Mouse (Mus musculus) stomach, embryonic 14.5 days (tissue): ENCODE measurements at regions not wholly inside any gene's neighbourhood (a gene's known extent, or its start where the extent isn't known, plus 50 kb on each side); places are given as distances from the start of the nearest gene placed in this dataset.
"Not testable (repeated sequence)": the region's sequence is repeated elsewhere in the genome, so short reads cannot be mapped to it uniquely, and the experiment has no call there.

Experiments used
- ATAC-seq: fragments of 200-750 bp; cut with Nextera tagmentation; 2 replicates; pipeline ENCODE4 v1.8.0; 2017; ENCODE audit warnings: low read depth, moderate TSS enrichment; ENCODE audit not compliant: insufficient number of reproducible peaks, insufficient read depth, low FRiP score
- H3K27ac ChIP-seq: fragments of 300-500 bp; sonication (generic); 2 replicates; pipeline ENCODE4 v1.5.1; 2014; ENCODE audit warnings: mild to moderate bottlenecking, low read length, moderate library complexity, mixed read lengths
- H3K27me3 ChIP-seq: fragments of 300-500 bp; sonication (generic); 2 replicates; pipeline ENCODE4 v1.6.1; 2014; ENCODE audit warnings: low read length, control low read depth, mixed read lengths; ENCODE audit not compliant: control insufficient read depth, insufficient read depth
- H3K36me3 ChIP-seq: fragments of 300-500 bp; sonication (generic); 2 replicates; pipeline ENCODE4 v1.6.1; 2014; ENCODE audit warnings: mild to moderate bottlenecking, control low read depth, low read length, moderate library complexity, mixed read lengths; ENCODE audit not compliant: control insufficient read depth, insufficient read depth
- H3K4me1 ChIP-seq: fragments of 300-500 bp; sonication (generic); 2 replicates; pipeline ENCODE4 v1.6.1; 2014; ENCODE audit warnings: low read length, control low read depth, mixed read lengths; ENCODE audit not compliant: control insufficient read depth, insufficient read depth
- H3K4me2 ChIP-seq: fragments of 300-500 bp; sonication (generic); replicated peaks from 2 replicates; pipeline ENCODE4 v1.6.1; 2014; ENCODE audit warnings: low read depth, low read length, control low read depth
- H3K4me3 ChIP-seq: fragments of 300-500 bp; sonication (generic); 2 replicates; pipeline ENCODE4 v1.5.1; 2014; ENCODE audit warnings: low read depth, low read length, control low read depth
- H3K9ac ChIP-seq: fragments of 300-500 bp; sonication (generic); replicated peaks from 2 replicates; pipeline ENCODE4 v1.6.1; 2014; ENCODE audit warnings: low read depth, mild to moderate bottlenecking, control low read depth, low read length, moderate library complexity, mixed read lengths
- H3K9me3 ChIP-seq: fragments of 300-500 bp; sonication (generic); 2 replicates; pipeline ENCODE4 v1.6.1; 2016; ENCODE audit warnings: low read depth, low read length, control low read depth; ENCODE audit not compliant: control insufficient read depth
- WGBS: fragments of 180-500 bp; shearing (Covaris S2); extraction: QIAGEN DNeasy Blood & Tissue Kit; methylation state at CpG from one replicate; pipeline ENCODE4 v1.1.7; 2014; 5-methylcytosine and 5-hydroxymethylcytosine counted together

GRCm38 (mm10) chr2:3864872-3865271 is 152.6 kb upstream of the Frmd4a start:
- Histone ChIP-seq H3K4me3 (no peak overlapping the region), H3K9ac (no peak overlapping the region), H3K9me3 (no peaks in the 10 kb centered on the region), H3K27me3 (no peaks in the 10 kb centered on the region), H3K27ac (no peak overlapping the region), H3K4me2 (no peak overlapping the region), H3K4me1 (no peaks in the 10 kb centered on the region), H3K36me3 (no peaks in the 10 kb centered on the region)
- no peak for ATAC-seq
- WGBS: 78% methylated on average over 10 of the region's 10 CpGs

GRCm38 (mm10) chr2:3866736-3867135 is 150.8 kb upstream of the Frmd4a start:
- H3K27ac ChIP-seq, H3K9ac ChIP-seq, H3K4me1 ChIP-seq, H3K4me2 ChIP-seq, H3K4me3 ChIP-seq, H3K36me3 ChIP-seq, ATAC-seq, H3K27me3 ChIP-seq, H3K9me3 ChIP-seq: not testable (repeated sequence)
- 93% methylated on average over 4 of the region's 4 CpGs for WGBS

- WGBS: 85% methylated on average over 1 of the region's 1 CpGs
- H3K27me3 ChIP-seq: no peaks in the 10 kb centered on the region
- no peak overlapping the region for H3K4me3 ChIP-seq
- no peak overlapping the region for H3K9ac ChIP-seq
- no peak for ATAC-seq
- H3K4me1 ChIP-seq: no peaks in the 10 kb centered on the region
- H3K4me2 ChIP-seq: no peak overlapping the region
- no peaks in the 10 kb centered on the region for H3K36me3 ChIP-seq
- no peaks in the 10 kb centered on the region for H3K9me3 ChIP-seq
- H3K27ac ChIP-seq: no peak overlapping the region
Observed at GRCm38 (mm10) chr2:3869701-3870100, 147.8 kb upstream of the Frmd4a start.

- Histone ChIP-seq H3K4me2 (no peak overlapping the region), H3K9me3 (no peaks in the 10 kb centered on the region), H3K4me1 (no peaks in the 10 kb centered on the region), H3K27me3 (no peaks in the 10 kb centered on the region), H3K27ac (no peak overlapping the region), H3K36me3 (no peaks in the 10 kb centered on the region), H3K9ac (no peak overlapping the region), H3K4me3 (no peak overlapping the region)
- 81% methylated on average over 3 of the region's 3 CpGs for WGBS
- ATAC-seq: no peak
Observed at GRCm38 (mm10) chr2:3871748-3872147, 145.8 kb upstream of the Frmd4a start.

GRCm38 (mm10) chr2:3887000-3887399 is 130.5 kb upstream of the Frmd4a start:
- 19% methylated on average over 6 of the region's 6 CpGs for WGBS
- H3K27me3 ChIP-seq: no peaks in the 10 kb centered on the region
- H3K27ac ChIP-seq: no peak overlapping the region
- no peaks in the 10 kb centered on the region for H3K4me1 ChIP-seq
- no peaks in the 10 kb centered on the region for H3K9me3 ChIP-seq
- no peak for ATAC-seq
- no peak overlapping the region for H3K4me2 ChIP-seq
- no peak overlapping the region for H3K9ac ChIP-seq
- H3K36me3 ChIP-seq: no peaks in the 10 kb centered on the region
- H3K4me3 ChIP-seq: no peak overlapping the region

- ATAC-seq: no peak
- H3K9me3 ChIP-seq: no peaks in the 10 kb centered on the region
- no peaks in the 10 kb centered on the region for H3K36me3 ChIP-seq
- H3K4me1 ChIP-seq: no peaks in the 10 kb centered on the region
- WGBS: 35% methylated on average over 14 of the region's 14 CpGs
- no peak overlapping the region for H3K4me3 ChIP-seq
- peak overlapping the region; percentile 19 for H3K4me2 ChIP-seq
- no peaks in the 10 kb centered on the region for H3K27me3 ChIP-seq
- no peak overlapping the region for H3K27ac ChIP-seq
- no peak overlapping the region for H3K9ac ChIP-seq
Observed at GRCm38 (mm10) chr2:3887845-3888433, 129.6 kb upstream of the Frmd4a start.

GRCm38 (mm10) chr2:3889381-3889780 is 128.1 kb upstream of the Frmd4a start:
- no peaks in the 10 kb centered on the region for H3K4me1 ChIP-seq
- no peak overlapping the region for H3K4me3 ChIP-seq
- H3K9me3 ChIP-seq: no peaks in the 10 kb centered on the region
- H3K36me3 ChIP-seq: no peaks in the 10 kb centered on the region
- H3K9ac ChIP-seq: no peak overlapping the region
- ATAC-seq: no peak
- no peak overlapping the region for H3K27ac ChIP-seq
- WGBS: 87% methylated on average over 3 of the region's 3 CpGs
- H3K27me3 ChIP-seq: no peaks in the 10 kb centered on the region
- no peak overlapping the region for H3K4me2 ChIP-seq

GRCm38 (mm10) chr2:3890462-3890861 is 127.1 kb upstream of the Frmd4a start:
- H3K36me3 ChIP-seq: no peaks in the 10 kb centered on the region
- H3K4me2 ChIP-seq: no peak overlapping the region
- ATAC-seq: no peak

GRCm38 (mm10) chr2:3907026-3907425 is 110.5 kb upstream of the Frmd4a start:
- H3K36me3 ChIP-seq: no peaks in the 10 kb centered on the region
- H3K27me3 ChIP-seq: no peaks in the 10 kb centered on the region
- no peak overlapping the region for H3K27ac ChIP-seq
- no peaks in the 10 kb centered on the region for H3K4me1 ChIP-seq
- ATAC-seq: no peak
- no peaks in the 10 kb centered on the region for H3K9me3 ChIP-seq
- no peak overlapping the region for H3K4me3 ChIP-seq
- H3K9ac ChIP-seq: no peak overlapping the region
- 90% methylated on average over 4 of the region's 4 CpGs for WGBS
- no peak overlapping the region for H3K4me2 ChIP-seq

More at GRCm38 (mm10) chr2:3890462-3890861, 127.1 kb upstream of the Frmd4a start:
- WGBS: 59% methylated on average over 8 of the region's 8 CpGs
- no peak overlapping the region for H3K4me3 ChIP-seq
- H3K9ac ChIP-seq: no peak overlapping the region
- H3K27ac ChIP-seq: no peak overlapping the region
- H3K27me3 ChIP-seq: no peaks in the 10 kb centered on the region
- H3K4me1 ChIP-seq: no peaks in the 10 kb centered on the region
- no peaks in the 10 kb centered on the region for H3K9me3 ChIP-seq
